Mouse (Mus musculus) kidney, adult 10 weeks (tissue): ENCODE data around the gene Olfr71. TPM values are rescaled to one million over a fixed set of nuclear protein-coding genes. Genes with fewer than 3 reads are reported as not detected.

Experiments used
- polyA plus RNA-seq: library from polyadenylated mRNA; stranded (reverse); fragments of 350-450 nt; fragmentation: Illumina TruSeq; extraction: RNeasy Lipid Tissue Mini Kit (QIAGEN cat#74804); gene quantifications from one replicate; pipeline ENCODE4 v1.2.3, GENCODE M21; 2014; ENCODE audit warnings: low read depth, low replicate concordance

Olfr71 gene
- polyA plus RNA-seq, result not detected

GRCm38 (mm10) chr4:43709869-43710268, at the start of gene Olfr71:
Gene Olfr71, minus strand, starts transcription at chr4:43710255.

GRCm38 (mm10) chr4:43729794-43730550, 19.9 kb upstream of the Olfr71 start, which contains the start of gene Spaar:
Gene Spaar, plus strand, starts transcription at chr4:43730034.

GRCm38 (mm10) chr4:43726995-43727394, 16.9 kb upstream of the Olfr71 start, which contains the start of gene Hrct1:
Gene Hrct1, plus strand, starts transcription at chr4:43727188.

GRCm38 (mm10) chr4:43700707-43701106, 9.3 kb downstream of the Olfr71 start, which contains the start of gene Olfr70:
Gene Olfr70, minus strand, starts transcription at chr4:43700807.

GRCm38 (mm10) chr4:43668782-43669427, 41.1 kb downstream of the Olfr71 start, which contains the start of the genes Tmem8b and Fam221b:
Gene Tmem8b, plus strand, starts transcription at chr4:43668971.
Gene Fam221b, minus strand, starts transcription at chr4:43669145.

GRCm38 (mm10) chr4:43656339-43657109, 53.5 kb downstream of the Olfr71 start, which contains the start of gene Hint2:
Gene Hint2, minus strand, starts transcription at chr4:43656466.

Other genes with a start within 250 kb of the Olfr71 start
- not detected for gene Sit1, start 226.5 kb downstream of the Olfr71 start, polyA plus RNA-seq
- 16.3 TPM for gene Ccdc107, start 217.4 kb downstream of the Olfr71 start, polyA plus RNA-seq
- 4.2 TPM for gene Arhgef39, start 210.6 kb downstream of the Olfr71 start, polyA plus RNA-seq
- 2.0 TPM for gene Car9, start 203.3 kb downstream of the Olfr71 start, polyA plus RNA-seq
- 7.9 TPM for gene Tpm2, start 186.5 kb downstream of the Olfr71 start, polyA plus RNA-seq
- gene Creb3, start 147.9 kb downstream of the Olfr71 start, polyA plus RNA-seq, result 26.8 TPM
- gene Tln1, start 147.6 kb downstream of the Olfr71 start, polyA plus RNA-seq, result 110 TPM
- 3.6 TPM for gene Rgp1, start 131.5 kb downstream of the Olfr71 start, polyA plus RNA-seq
- 0.93 TPM for gene Gba2, start 131.4 kb downstream of the Olfr71 start, polyA plus RNA-seq
- gene Msmp, start 125.8 kb downstream of the Olfr71 start, polyA plus RNA-seq, result not detected
- gene Npr2, start 78.3 kb downstream of the Olfr71 start, polyA plus RNA-seq, result 9.2 TPM
- not detected for gene Spag8, start 56.7 kb downstream of the Olfr71 start, polyA plus RNA-seq
- gene Hint2, start 53.8 kb downstream of the Olfr71 start, polyA plus RNA-seq, result 13.5 TPM
- gene Tmem8b, start 41.3 kb downstream of the Olfr71 start, polyA plus RNA-seq, result 2.0 TPM
- gene Fam221b, start 41.1 kb downstream of the Olfr71 start, polyA plus RNA-seq, result not detected
- not detected for gene Olfr70, start 9.4 kb downstream of the Olfr71 start, polyA plus RNA-seq
- gene Hrct1, start 16.9 kb upstream of the Olfr71 start, polyA plus RNA-seq, result not detected
- 1.1 TPM for gene Spaar, start 19.8 kb upstream of the Olfr71 start, polyA plus RNA-seq
- not detected for gene Olfr159, start 60.8 kb upstream of the Olfr71 start, polyA plus RNA-seq
- not detected for gene Olfr156, start 113.6 kb upstream of the Olfr71 start, polyA plus RNA-seq
- gene Olfr157, start 129.9 kb upstream of the Olfr71 start, polyA plus RNA-seq, result not detected
- gene Olfr155, start 141.3 kb upstream of the Olfr71 start, polyA plus RNA-seq, result not detected
- gene Reck, start 165.3 kb upstream of the Olfr71 start, polyA plus RNA-seq, result 7.8 TPM
- gene Glipr2, start 247.1 kb upstream of the Olfr71 start, polyA plus RNA-seq, result 4.1 TPM